Mouse (Mus musculus): ENCODE results near the gene Cfap97d1.

The Cfap97d1 gene

DNA sequence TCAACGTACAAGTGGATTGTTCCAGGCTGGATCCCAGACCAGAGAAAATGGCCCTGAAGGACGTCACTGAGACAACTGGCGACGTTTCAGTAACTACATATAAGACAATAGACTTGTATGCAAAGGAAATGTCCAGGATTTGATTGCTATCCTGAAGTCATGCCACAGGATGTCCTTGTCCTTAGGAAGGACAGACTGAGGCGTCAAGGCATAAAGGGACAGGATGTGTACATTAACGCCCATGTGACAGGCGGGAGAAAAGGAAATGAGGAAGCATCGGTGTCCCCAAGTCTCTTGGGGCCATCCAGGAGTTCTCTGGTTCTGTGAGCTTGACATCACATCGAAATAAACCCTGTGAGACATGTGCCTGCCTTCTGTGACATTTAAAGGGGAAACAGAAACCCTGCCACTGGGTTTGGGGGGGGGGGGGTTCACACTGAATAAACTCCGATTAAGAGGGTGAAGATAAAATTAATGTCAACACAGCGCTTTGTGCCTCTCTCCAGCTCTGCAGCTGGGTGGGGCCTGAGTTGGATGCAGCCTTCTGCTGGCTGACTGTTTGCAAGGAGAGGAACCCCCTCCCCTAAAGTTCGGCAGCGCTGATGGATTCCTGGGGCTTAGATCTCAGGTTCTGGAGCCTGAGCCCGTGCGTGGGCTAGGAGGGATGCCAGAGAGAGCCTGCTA, 25.0 kb downstream of the Cfap97d1 start:
- no peak for DNase-seq (ENCODE audit: low read depth, low spot score)

- DNase-seq (ENCODE audit: low read depth, low spot score): no peak
These were observed 26.1 kb downstream of the Cfap97d1 start for GRCm38 (mm10) chr11:102010140-102010539.

DNA sequence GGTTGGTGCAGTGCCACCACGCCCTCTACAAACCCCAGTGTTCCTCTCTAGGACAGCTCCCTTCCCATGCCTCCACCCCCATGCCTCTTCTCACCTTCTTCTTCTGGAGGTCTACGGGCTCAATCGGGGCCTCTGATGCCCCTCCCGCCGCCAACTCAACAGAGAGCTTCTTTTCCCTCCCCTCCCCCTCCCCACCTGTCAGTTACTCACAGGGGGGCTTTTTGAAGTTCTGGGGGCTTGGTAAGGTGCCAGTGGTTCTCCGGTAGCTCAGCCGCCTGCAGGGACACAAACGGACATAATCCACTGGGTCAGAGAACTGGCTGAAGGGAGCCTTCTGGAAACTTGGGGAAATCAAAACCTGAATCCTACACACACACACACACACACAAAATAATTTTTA, 27.4 kb downstream of the Cfap97d1 start:
- DNase-seq (ENCODE audit: low read depth, low spot score): no peak

DNA sequence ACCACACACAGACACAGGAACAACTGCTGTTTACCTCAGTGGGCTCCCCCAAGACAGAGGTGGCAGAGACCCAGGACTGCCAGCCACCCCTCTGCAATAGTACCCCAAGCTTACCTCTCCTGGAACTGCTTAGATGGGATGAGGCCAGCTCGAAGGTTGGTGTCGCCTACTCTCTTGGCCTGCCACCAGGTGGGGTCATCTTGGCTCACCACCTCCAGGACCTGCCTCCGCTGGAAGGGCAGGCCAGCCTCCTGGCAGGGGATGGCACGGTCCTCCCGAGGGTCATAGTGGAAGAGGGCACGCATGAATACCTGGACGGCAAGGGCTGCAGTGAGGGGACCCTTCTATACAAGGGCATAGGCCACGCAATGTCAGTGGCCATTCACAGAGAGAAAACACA, 29.1 kb downstream of the Cfap97d1 start:
- DNase-seq (ENCODE audit: low read depth, low spot score): no peak

- DNase-seq (ENCODE audit: low read depth, low spot score): no peak
These were observed 31.4 kb downstream of the Cfap97d1 start for GRCm38 (mm10) chr11:102015472-102015871.

DNA sequence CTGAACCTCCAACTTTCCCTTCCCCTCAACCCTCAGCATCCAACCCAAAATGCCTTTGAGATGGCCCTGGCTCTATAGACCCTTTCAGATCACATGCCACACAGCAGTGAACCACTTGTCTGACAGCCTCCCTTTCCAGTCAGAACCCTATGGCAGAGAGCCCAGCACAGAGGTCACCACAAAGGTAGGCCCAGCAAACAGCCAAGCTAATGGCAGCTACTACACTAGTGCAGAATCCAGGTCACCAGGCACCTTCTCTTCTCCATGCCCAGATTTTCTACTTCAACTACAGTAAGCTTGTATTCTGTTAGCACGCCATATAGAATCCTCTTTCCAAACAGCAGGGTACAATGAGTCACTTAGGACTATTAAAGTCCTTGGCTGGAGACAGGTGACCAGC, 32.1 kb downstream of the Cfap97d1 start:
- no peak for DNase-seq (ENCODE audit: low read depth, low spot score)

GRCm38 (mm10) chr11:102019736-102020135, 35.7 kb downstream of the Cfap97d1 start:
- no peak for DNase-seq (ENCODE audit: low read depth, low spot score)

DNA sequence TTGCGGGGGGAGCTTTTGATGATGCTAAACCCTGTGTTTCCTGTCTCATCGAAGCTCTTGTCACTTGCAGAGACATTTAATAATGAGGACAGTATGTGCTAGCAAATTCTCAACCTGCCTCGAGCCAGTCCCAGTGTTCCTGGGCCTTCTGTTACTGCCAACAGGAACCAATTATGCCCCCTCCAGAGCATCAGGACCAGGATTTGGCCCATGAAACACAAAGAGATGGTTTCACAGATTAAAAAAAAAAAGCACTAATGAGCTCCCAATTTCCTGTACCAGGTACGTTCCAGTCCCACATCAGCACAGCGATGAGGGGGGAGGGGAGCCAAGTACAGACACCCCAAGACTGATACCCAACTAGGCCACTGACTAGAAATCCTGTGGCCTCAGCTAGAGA, 37.1 kb downstream of the Cfap97d1 start:
- no peak for DNase-seq (ENCODE audit: low read depth, low spot score)

- no peak for DNase-seq (ENCODE audit: low read depth, low spot score)
These were observed 39.3 kb downstream of the Cfap97d1 start for GRCm38 (mm10) chr11:102023406-102023805.

DNA sequence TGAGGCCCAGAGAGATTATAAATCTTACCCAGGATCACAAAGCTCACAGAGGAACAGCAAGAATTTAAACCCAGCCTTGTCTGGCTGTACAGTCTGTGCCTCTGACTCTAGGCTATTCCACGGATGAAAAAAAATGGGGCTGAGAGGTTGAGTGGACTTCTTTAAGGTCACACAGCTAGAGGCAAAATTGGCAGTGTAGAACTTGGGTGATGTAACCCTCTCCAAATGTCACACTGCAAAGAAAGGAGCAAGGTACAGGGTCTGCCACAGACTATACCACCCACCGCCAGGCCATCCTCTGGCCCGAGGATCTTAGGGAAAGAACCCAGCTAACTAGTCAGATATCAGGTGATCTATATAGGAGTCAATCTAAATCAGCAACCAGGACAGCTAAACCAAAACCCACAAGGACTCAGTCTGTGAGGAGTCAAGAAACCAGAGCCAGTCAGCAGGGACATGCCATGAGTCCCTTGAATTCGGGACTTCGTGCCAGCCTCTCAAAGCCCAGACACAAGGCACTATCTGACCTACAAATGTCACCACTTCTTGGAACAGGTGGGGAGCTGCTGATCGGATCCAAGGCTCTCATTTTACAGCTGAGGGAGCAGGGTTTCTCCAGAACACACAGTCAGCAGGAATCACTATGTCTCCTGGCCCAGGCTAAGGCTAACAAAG, 40.1 kb downstream of the Cfap97d1 start:
- DNase-seq (ENCODE audit: low read depth, low spot score): no peak

GRCm38 (mm10) chr11:102024875-102025274, 40.8 kb downstream of the Cfap97d1 start:
- DNase-seq (ENCODE audit: low read depth, low spot score): no peak

- no peak for DNase-seq (ENCODE audit: low read depth, low spot score)
These were observed 41.3 kb downstream of the Cfap97d1 start for GRCm38 (mm10) chr11:102025354-102025753.

- DNase-seq (ENCODE audit: low read depth, low spot score): no peak
These were observed 42.0 kb downstream of the Cfap97d1 start for GRCm38 (mm10) chr11:102025991-102026660.

DNA sequence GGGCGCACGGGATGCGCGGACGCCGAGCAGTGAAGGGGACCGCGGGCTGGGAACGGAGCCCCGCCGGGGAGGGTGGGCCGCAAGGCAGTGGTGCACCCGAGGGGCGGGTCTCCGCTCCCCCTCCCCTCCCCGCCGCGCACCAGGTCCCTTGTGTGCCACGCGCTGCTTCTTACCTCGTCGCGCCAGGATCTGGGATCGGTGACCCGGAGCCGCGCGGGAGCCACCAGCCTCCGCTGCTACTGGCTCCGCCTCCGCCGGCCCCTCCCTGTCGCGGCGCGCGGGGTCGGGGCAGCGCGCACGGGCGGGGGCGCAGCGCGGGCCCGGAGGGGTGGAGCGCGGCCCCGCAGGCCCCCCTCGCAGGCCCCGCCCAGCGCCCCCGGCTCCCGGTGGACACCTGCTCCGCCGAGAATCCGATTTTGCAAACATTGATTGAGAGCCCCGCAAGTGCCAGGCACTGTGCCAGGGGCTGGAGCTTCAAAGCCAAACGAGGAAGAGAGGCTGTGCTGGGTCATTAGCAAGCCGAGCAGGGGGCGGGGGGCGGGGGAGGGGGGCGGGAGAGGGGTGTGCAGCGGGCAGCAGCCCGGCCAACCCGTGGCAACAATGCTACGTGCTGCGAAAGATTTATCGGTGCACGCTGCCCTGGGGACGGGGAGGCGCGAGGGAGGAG, 42.7 kb downstream of the Cfap97d1 start:
- no peak for DNase-seq (ENCODE audit: low read depth, low spot score)

DNA sequence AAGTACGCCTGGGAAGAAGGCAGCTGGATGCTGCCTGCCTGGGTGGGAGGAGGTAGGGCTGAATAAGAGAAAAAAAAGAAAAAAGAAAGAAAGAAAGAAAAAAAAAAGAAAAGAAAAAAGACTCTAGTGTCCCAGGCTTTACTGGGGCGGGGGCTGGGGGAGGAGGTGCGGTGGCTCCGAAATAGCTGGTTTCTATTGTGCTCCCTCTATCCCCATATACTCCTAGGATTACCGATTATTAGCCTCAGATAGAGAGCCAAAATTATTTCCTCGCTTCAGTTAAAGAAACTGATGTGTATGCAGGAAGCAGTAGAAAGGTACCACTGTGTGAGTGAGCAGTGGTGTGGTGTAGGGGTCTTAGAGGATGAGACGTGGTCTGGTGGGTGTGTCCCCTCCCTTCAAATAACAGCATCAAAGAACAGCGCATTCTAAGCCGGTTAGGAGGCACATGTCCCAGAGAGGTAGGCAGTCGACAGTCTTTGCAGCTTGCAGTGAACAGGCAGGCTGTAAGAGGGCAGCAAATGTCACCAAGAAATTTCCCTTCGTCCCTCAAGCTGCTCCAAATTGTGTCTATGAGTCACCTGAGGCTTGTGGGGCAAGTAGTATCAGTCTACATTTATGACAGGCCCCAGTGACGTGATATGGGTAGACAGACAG, 43.4 kb downstream of the Cfap97d1 start:
- no peak for DNase-seq (ENCODE audit: low read depth, low spot score)

DNA sequence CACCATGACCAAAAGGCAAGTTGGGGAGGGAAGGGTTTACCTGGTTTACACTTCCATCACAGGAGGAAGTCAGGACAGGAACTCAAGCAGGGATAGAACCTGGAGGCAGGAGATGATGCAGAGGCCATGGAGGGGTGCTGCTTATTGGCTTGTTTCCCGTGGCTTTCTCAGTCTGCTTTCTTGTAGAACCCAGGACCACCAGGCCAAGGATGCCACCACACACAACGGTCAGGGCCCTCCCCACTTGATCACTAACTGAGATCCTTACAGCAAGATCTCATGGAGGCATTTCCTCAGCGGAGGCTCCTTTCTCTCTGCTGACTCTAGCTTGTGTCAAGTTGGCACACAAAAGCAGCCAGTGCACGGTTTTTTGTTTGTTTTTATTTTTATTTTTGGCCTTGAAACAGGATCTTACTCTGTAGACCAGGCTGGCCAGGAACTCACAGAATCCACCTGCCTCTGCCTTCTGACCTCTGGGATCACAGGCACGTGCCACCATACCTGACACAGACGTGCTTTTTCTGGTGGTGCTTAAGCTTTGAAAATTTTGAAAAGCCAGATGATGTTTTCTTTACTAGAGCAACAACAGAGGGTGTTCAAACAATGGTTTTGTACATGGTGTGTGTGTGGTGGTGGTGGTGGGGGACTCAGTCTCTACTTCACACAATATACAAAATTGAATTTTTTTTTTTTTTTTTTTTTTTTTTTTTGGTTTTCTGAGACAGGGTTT, 44.2 kb downstream of the Cfap97d1 start, which contains the start of gene Mpp3:
TSS of gene Mpp3 (minus strand) at position 375 of the 730 bp plus-strand sequence.
- DNase-seq (ENCODE audit: low read depth, low spot score): no peak

DNA sequence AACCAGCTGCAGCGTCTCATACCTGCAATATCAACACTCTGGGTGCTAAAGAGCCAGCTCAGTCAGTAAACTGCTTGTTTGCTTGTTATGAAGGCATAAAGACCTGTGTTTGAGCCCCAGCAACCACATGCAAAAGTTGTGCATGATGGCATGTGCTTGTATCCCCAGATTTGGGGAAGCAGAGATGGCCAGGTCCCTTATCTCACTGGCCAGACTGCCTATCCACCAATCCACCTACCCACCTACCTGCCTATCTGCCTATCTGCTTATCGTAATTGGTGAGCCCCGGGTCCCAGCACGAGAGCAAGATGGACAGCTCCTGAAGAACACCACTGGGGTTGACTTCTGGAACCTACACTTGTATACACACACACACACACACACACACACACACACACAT, 45.2 kb downstream of the Cfap97d1 start:
- no peak for DNase-seq (ENCODE audit: low read depth, low spot score)

DNA sequence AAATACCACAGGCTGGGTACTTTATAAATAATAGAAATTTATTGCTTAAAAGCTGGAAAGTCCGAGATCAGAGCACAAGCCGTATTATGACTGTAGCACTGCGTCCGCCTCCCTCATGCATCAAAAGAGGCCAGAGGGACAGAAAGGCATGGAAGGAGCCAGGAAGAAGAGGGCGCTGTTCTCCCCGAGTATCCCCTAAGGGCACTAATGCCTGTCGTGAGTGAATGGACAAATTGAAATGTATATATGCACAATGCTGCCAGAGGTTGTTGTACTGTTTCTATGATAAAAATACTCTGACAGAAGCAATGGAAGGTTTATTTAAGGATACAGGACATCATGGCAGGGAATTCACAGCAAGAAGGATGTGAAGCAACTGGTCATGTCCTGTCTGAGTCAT, 45.9 kb downstream of the Cfap97d1 start:
- no peak for DNase-seq (ENCODE audit: low read depth, low spot score)

DNA sequence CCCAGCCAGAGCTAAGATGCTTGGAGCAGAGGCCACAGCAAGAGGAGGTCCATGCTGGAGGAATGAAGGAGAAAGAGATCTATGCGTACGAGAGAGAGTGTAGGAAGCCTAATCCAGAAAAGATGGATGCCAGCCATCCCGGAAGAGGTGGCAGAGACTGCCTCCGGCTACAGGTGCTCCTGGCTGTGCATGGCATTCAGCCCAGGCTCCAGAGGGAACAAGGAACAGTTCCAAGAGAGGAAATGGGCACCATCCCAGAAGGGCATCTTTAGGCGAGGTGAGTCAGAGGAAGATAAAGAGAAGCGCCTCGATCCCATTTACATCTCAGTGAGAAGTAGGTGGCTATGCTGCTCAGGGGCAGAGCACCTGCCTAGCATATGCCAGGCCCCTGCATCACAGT, 47.1 kb downstream of the Cfap97d1 start:
- peak; percentile 52 for DNase-seq (ENCODE audit: low read depth, low spot score)

DNA sequence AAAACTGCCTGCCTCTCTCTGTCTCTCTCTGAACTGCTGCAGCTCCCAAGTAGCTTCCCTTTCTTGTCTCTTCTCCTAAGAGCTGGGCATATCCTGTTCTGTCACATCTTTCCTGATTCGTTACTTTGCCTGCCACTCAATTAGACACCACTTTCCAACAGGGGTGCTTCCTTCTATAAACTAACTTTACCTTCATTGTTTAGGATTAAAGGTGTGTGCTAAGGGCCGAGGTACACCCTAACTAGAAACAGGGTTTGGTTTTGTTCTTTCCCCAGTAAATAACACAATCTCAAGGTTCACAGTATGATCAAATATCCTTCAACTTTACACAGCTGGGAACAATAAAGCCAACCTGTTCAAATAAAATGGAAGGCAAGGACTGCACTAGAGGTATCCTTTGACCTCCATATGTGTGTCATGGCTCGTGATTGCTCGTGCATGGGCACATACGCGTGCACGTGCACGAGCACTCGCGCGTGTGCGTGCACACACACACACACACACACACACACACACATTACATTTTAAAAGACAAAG, 49.0 kb downstream of the Cfap97d1 start:
- no peak for DNase-seq (ENCODE audit: low read depth, low spot score)

DNA sequence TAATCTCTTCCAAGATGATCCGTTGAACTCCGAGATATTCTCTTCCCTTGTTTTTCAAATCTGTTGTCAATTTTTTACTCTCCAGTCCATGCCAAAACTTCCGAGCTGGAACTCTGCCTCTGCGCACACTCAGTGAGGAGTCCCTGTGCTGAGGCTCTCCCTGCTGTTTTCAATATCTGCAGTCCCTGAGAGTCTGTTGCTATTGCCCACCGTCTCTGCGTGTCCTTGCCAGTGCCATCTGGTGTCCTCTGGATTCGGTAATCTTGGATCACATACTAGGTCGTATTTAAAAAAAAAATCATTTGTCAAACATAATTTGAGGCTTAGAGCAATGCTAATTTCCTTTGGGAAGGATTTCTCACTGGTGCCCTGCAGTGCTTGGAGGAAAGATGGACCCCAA, 50.8 kb downstream of the Cfap97d1 start:
- no peak for DNase-seq (ENCODE audit: low read depth, low spot score)
